Mouse (Mus musculus): ENCODE measurements at regions not wholly inside any gene's neighbourhood (a gene's known extent, or its start where the extent isn't known, plus 50 kb on each side); places are given as distances from the start of the nearest gene placed in this dataset.

- Histone ChIP-seq H3K4me1 (replicated peaks; ENCODE audit: control insufficient read depth in 2 of 2, insufficient read depth in 2 of 2, low read length in 1 of 2) (no peaks in the 10 kb centered on the region), H3K27me3 (ENCODE audit: control insufficient read depth, insufficient read depth, low read length) (no peaks in the 10 kb centered on the region), H3K9me3 (ENCODE audit: control insufficient read depth, low read length) (no peaks in the 10 kb centered on the region), H3K36me3 (replicated peaks; ENCODE audit: control insufficient read depth, insufficient read depth, low read depth) (no peaks in the 10 kb centered on the region), H3K9ac (replicated peaks) (no peak overlapping the region), H3K4me2 (ENCODE audit: low read depth) (no peak overlapping the region), H3K4me3 (ENCODE audit: insufficient read depth in 1 of 2, low read depth in 2 of 2, low read length in 2 of 2) (no peak overlapping the region), H3K27ac (no peak overlapping the region)
- TF ChIP-seq CTCF (IDR thresholded peaks at IDR 0.05; ENCODE audit: low read depth) (no peak), EP300 (IDR thresholded peaks at IDR 0.05; ENCODE audit: low read depth) (no peak)
- ATAC-seq (ENCODE audit: insufficient read depth) (no peak), DNase-seq (ENCODE audit: low read depth in 3 of 3, low spot score in 3 of 3) (no peak)
- 39% methylated on average over 2 of the region's 2 CpGs for WGBS (ENCODE audit: insufficient replicate concordance)
Measured at GRCm38 (mm10) chr9:30186261-30186660, 223.3 kb upstream of the Ntm start.

GRCm38 (mm10) chr9:30190078-30190477 is 227.1 kb upstream of the Ntm start:
- no peak for ATAC-seq (ENCODE audit: insufficient read depth)
- Histone ChIP-seq H3K27me3 (ENCODE audit: control insufficient read depth, insufficient read depth, low read length) (no peaks in the 10 kb centered on the region), H3K9ac (replicated peaks) (no peak overlapping the region), H3K9me3 (ENCODE audit: control insufficient read depth, low read length) (no peaks in the 10 kb centered on the region), H3K4me2 (ENCODE audit: low read depth) (no peak overlapping the region), H3K4me1 (replicated peaks; ENCODE audit: control insufficient read depth in 2 of 2, insufficient read depth in 2 of 2, low read length in 1 of 2) (no peaks in the 10 kb centered on the region), H3K27ac (no peak overlapping the region), H3K36me3 (replicated peaks; ENCODE audit: control insufficient read depth, insufficient read depth, low read depth) (no peaks in the 10 kb centered on the region), H3K4me3 (ENCODE audit: insufficient read depth in 1 of 2, low read depth in 2 of 2, low read length in 2 of 2) (no peak overlapping the region)
- no peak for DNase-seq (ENCODE audit: low read depth in 3 of 3, low spot score in 3 of 3)
- WGBS (ENCODE audit: insufficient replicate concordance): 69% methylated on average over 5 of the region's 5 CpGs
- TF ChIP-seq CTCF (IDR thresholded peaks at IDR 0.05; ENCODE audit: low read depth) (no peak), EP300 (IDR thresholded peaks at IDR 0.05; ENCODE audit: low read depth) (no peak)

- no peaks in the 10 kb centered on the region for H3K9me3 ChIP-seq (ENCODE audit: control insufficient read depth, low read length)
- no peaks in the 10 kb centered on the region for H3K36me3 ChIP-seq (replicated peaks; ENCODE audit: control insufficient read depth, insufficient read depth, low read depth)
- no peak for DNase-seq (ENCODE audit: low read depth in 3 of 3, low spot score in 3 of 3)
- no peaks in the 10 kb centered on the region for H3K4me1 ChIP-seq (replicated peaks; ENCODE audit: control insufficient read depth in 2 of 2, insufficient read depth in 2 of 2, low read length in 1 of 2)
- no peak for TF ChIP-seq EP300 (IDR thresholded peaks at IDR 0.05; ENCODE audit: low read depth)
- TF ChIP-seq CTCF (IDR thresholded peaks at IDR 0.05; ENCODE audit: low read depth): no peak
- no peak overlapping the region for H3K4me3 ChIP-seq (ENCODE audit: insufficient read depth in 1 of 2, low read depth in 2 of 2, low read length in 2 of 2)
- H3K27me3 ChIP-seq (ENCODE audit: control insufficient read depth, insufficient read depth, low read length): no peaks in the 10 kb centered on the region
- no peak overlapping the region for H3K27ac ChIP-seq
- ATAC-seq (ENCODE audit: insufficient read depth): no peak
- H3K4me2 ChIP-seq (ENCODE audit: low read depth): no peak overlapping the region
- no peak overlapping the region for H3K9ac ChIP-seq (replicated peaks)
Measured at GRCm38 (mm10) chr9:30191119-30191518, 228.2 kb upstream of the Ntm start.

GRCm38 (mm10) chr9:30191902-30192301 is 229.0 kb upstream of the Ntm start:
- Histone ChIP-seq H3K27ac (no peak overlapping the region), H3K4me1 (replicated peaks; ENCODE audit: control insufficient read depth in 2 of 2, insufficient read depth in 2 of 2, low read length in 1 of 2) (no peaks in the 10 kb centered on the region), H3K4me2 (ENCODE audit: low read depth) (no peak overlapping the region), H3K4me3 (ENCODE audit: insufficient read depth in 1 of 2, low read depth in 2 of 2, low read length in 2 of 2) (no peak overlapping the region), H3K9ac (replicated peaks) (no peak overlapping the region), H3K27me3 (ENCODE audit: control insufficient read depth, insufficient read depth, low read length) (no peaks in the 10 kb centered on the region), H3K36me3 (replicated peaks; ENCODE audit: control insufficient read depth, insufficient read depth, low read depth) (no peaks in the 10 kb centered on the region), H3K9me3 (ENCODE audit: control insufficient read depth, low read length) (no peaks in the 10 kb centered on the region)
- TF ChIP-seq CTCF (IDR thresholded peaks at IDR 0.05; ENCODE audit: low read depth): no peak
- TF ChIP-seq EP300 (IDR thresholded peaks at IDR 0.05; ENCODE audit: low read depth): no peak
- ATAC-seq (ENCODE audit: insufficient read depth): no peak
- no peak for DNase-seq (ENCODE audit: low read depth in 3 of 3, low spot score in 3 of 3)

GRCm38 (mm10) chr9:30194866-30195265 is 231.9 kb upstream of the Ntm start:
- no peak overlapping the region for H3K9ac ChIP-seq (replicated peaks)
- no peak for DNase-seq (ENCODE audit: low read depth in 3 of 3, low spot score in 3 of 3)
- H3K27ac ChIP-seq: no peak overlapping the region
- no peak for ATAC-seq (ENCODE audit: insufficient read depth)
- H3K4me3 ChIP-seq (ENCODE audit: insufficient read depth in 1 of 2, low read depth in 2 of 2, low read length in 2 of 2): no peak overlapping the region
- H3K4me2 ChIP-seq (ENCODE audit: low read depth): no peak overlapping the region
- H3K36me3 ChIP-seq (replicated peaks; ENCODE audit: control insufficient read depth, insufficient read depth, low read depth): no peaks in the 10 kb centered on the region
- H3K9me3 ChIP-seq (ENCODE audit: control insufficient read depth, low read length): no peaks in the 10 kb centered on the region
- H3K27me3 ChIP-seq (ENCODE audit: control insufficient read depth, insufficient read depth, low read length): no peaks in the 10 kb centered on the region
- 59% methylated on average over 3 of the region's 3 CpGs for WGBS (ENCODE audit: insufficient replicate concordance)
- TF ChIP-seq EP300 (IDR thresholded peaks at IDR 0.05; ENCODE audit: low read depth) (no peak), CTCF (IDR thresholded peaks at IDR 0.05; ENCODE audit: low read depth) (no peak)
- H3K4me1 ChIP-seq (replicated peaks; ENCODE audit: control insufficient read depth in 2 of 2, insufficient read depth in 2 of 2, low read length in 1 of 2): no peaks in the 10 kb centered on the region

- H3K27me3 ChIP-seq (ENCODE audit: control insufficient read depth, insufficient read depth, low read length): no peaks in the 10 kb centered on the region
- H3K36me3 ChIP-seq (replicated peaks; ENCODE audit: control insufficient read depth, insufficient read depth, low read depth): no peaks in the 10 kb centered on the region
- H3K27ac ChIP-seq: no peak overlapping the region
- H3K4me2 ChIP-seq (ENCODE audit: low read depth): no peak overlapping the region
- H3K9me3 ChIP-seq (ENCODE audit: control insufficient read depth, low read length): no peaks in the 10 kb centered on the region
- DNase-seq (ENCODE audit: low read depth in 3 of 3, low spot score in 3 of 3) (no peak), ATAC-seq (ENCODE audit: insufficient read depth) (no peak)
- no peak overlapping the region for H3K4me3 ChIP-seq (ENCODE audit: insufficient read depth in 1 of 2, low read depth in 2 of 2, low read length in 2 of 2)
- no peak overlapping the region for H3K9ac ChIP-seq (replicated peaks)
- WGBS (ENCODE audit: insufficient replicate concordance): 57% methylated on average over 3 of the region's 3 CpGs
- TF ChIP-seq CTCF (IDR thresholded peaks at IDR 0.05; ENCODE audit: low read depth) (no peak), EP300 (IDR thresholded peaks at IDR 0.05; ENCODE audit: low read depth) (no peak)
- no peaks in the 10 kb centered on the region for H3K4me1 ChIP-seq (replicated peaks; ENCODE audit: control insufficient read depth in 2 of 2, insufficient read depth in 2 of 2, low read length in 1 of 2)
Measured at GRCm38 (mm10) chr9:30202411-30202810, 224.5 kb upstream of the Snx19 start.

Data from liver, embryonic 14.5 days (tissue).